Mouse (Mus musculus): ENCODE measurements around the gene Scrn3. TPM values are rescaled to one million over a fixed set of nuclear protein-coding genes. Genes with fewer than 3 reads are reported as not detected.

The Scrn3 gene
- total and polyA plus RNA-seq, 3 experiments: 2.8 to 53.1 (median 42.1) TPM

DNA sequence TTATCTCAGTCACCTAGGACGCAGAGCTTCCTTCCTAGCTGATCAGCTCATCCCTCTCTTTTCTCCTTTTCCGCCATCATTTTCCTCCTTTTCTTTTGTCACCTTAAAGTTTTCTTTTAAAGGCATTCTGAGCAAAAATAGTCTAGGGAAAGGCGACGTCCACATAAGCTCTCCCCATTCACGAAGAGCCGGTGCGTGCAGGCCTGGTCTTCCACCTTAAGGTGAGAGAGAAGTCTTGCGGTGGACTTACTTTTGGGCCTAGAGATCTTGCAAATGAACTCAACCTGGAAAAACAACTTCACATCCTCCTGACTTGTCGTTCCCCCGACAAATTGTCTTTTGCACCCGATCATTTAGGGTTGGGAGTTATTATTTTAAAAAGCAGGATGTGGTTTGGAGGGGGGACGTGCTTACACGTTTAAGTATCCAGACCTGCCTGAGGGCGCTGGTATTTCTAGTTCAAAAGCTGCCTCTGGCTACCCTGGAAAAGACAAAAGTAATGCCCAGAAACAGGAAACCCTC is 42.3 kb upstream of the Scrn3 start:
- TF ChIP-seq CTCF (IDR thresholded peaks at IDR 0.05; ENCODE audit: low read depth, low read length) (no peak), GATA2 (IDR thresholded peaks at IDR 0.05; ENCODE audit: borderline replicate concordance, low read depth, low read length) (no peak), GATA1 (IDR thresholded peaks at IDR 0.05; ENCODE audit: borderline replicate concordance, low read length) (no peak), TAL1 (conservative IDR thresholded peaks at IDR 0.05; ENCODE audit: low read depth, low read length) (no peak), POLR2AphosphoS5 (IDR thresholded peaks at IDR 0.05; ENCODE audit: insufficient replicate concordance, low read depth, low read length) (no peak)
- Histone ChIP-seq H3K9me3 (replicated peaks) (peaks cover 24% of the 10 kb centered on the region), H3K27me3 (ENCODE audit: insufficient read depth, low read length) (peaks cover 74% of the 10 kb centered on the region), H3K4me1 (ENCODE audit: insufficient read depth, low read depth, low read length) (peaks cover 27% of the 10 kb centered on the region), H3K36me3 (replicated peaks) (no peaks in the 10 kb centered on the region), H3K4me3 (ENCODE audit: low read depth, low read length) (no peak overlapping the region)
- ATAC-seq (ENCODE audit: extremely low read depth, insufficient number of reproducible peaks, low FRiP score, poor library complexity, severe bottlenecking) (no peak), DNase-seq (ENCODE audit: low spot score) (no peak)

DNA sequence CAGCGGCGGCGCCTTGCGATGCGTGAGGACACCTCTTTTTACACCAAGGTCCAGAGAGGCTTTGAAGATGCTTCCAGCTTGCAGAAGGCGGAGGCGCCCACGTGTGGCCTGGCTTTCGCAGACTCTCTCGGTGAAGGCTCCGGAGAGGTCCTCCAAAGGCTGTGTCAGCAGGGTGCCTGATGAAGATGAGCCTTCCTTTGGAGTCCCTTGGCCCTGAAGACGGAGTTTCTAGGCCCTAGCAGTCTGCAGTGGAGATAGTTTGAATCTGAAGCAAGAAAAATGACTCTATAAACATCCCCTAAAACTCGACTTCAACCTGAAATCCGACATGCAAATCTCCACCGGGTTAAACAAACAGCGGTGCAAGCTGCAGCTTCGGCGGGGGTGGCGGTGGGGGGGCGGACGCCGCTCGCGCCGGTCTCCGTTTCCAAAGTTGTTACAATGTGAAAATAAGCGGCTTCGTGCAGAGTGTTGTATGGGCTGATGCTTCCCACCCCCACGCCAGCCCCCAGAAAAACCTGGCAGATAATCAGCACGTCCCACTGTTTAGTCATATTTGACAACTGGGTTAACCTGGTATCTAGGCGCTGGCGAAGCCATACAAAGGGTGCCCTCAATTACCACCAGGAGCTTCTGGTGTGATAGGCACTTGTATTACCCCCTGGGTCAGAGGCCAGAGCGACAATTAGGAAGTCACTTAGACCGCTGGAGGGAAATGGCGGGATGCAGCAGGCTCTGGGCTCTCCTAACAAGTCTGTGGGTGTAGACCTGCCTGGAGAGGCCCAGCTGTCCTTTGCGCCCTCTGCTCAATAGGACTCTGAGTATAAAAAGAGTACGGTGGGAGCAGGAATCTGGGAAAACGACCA is 41.6 kb upstream of the Scrn3 start:
- TF ChIP-seq GATA1 (IDR thresholded peaks at IDR 0.05; ENCODE audit: borderline replicate concordance, low read length) (no peak), CTCF (IDR thresholded peaks at IDR 0.05; ENCODE audit: low read depth, low read length) (no peak), POLR2AphosphoS5 (IDR thresholded peaks at IDR 0.05; ENCODE audit: insufficient replicate concordance, low read depth, low read length) (no peak), GATA2 (IDR thresholded peaks at IDR 0.05; ENCODE audit: borderline replicate concordance, low read depth, low read length) (no peak), TAL1 (conservative IDR thresholded peaks at IDR 0.05; ENCODE audit: low read depth, low read length) (no peak)
- Histone ChIP-seq H3K4me3 (ENCODE audit: low read depth, low read length) (no peak overlapping the region), H3K9me3 (replicated peaks) (peaks cover 24% of the 10 kb centered on the region), H3K4me1 (ENCODE audit: insufficient read depth, low read depth, low read length) (peaks cover 21% of the 10 kb centered on the region), H3K27me3 (ENCODE audit: insufficient read depth, low read length) (peaks cover 68% of the 10 kb centered on the region), H3K36me3 (replicated peaks) (no peaks in the 10 kb centered on the region)
- DNase-seq (ENCODE audit: low spot score) (no peak), ATAC-seq (ENCODE audit: extremely low read depth, insufficient number of reproducible peaks, low FRiP score, poor library complexity, severe bottlenecking) (no peak)

DNA sequence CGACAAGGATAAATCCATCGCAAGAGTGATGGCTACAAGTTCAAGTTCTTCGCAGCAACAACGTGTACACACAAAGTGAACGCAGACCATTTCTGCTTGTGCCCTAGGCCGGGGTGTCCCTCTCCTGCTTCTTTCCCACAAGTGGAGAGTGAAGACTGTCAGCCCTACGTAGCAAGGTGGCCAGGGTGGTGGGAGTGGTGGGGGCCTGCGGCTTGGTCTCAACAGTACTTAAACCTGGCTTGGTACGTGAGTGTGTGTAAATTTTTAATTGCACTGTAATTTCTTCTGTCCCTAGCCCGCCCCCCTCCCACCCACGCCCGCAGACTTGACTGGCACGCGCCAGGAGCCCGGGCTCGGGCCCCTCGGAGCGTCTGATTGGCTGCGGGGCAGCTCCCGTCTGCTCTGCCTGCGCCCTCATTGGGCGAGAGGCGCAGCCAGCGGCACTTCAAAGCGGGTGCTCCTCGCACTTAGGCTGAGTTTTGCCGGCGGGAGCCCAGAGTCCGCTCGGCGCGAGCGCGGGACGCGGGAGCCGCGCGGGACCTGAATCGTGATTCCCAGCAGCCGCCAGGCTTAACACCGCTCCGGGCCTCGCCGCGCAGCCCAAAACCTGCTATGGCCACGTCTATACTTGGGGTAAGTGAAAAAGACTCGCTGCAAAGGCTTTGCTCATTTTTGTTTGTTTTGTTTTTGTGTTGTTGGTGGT is 40.8 kb upstream of the Scrn3 start, which contains the start of gene Sp9:
Gene Sp9 (plus strand): TSS at position 467 of the 703 bp plus-strand sequence.
- H3K4me1 ChIP-seq (ENCODE audit: insufficient read depth, low read depth, low read length): peaks cover 16% of the 10 kb centered on the region
- DNase-seq (ENCODE audit: low spot score): no peak
- TF ChIP-seq TAL1 (conservative IDR thresholded peaks at IDR 0.05; ENCODE audit: low read depth, low read length) (no peak), GATA1 (IDR thresholded peaks at IDR 0.05; ENCODE audit: borderline replicate concordance, low read length) (no peak), GATA2 (IDR thresholded peaks at IDR 0.05; ENCODE audit: borderline replicate concordance, low read depth, low read length) (no peak), CTCF (IDR thresholded peaks at IDR 0.05; ENCODE audit: low read depth, low read length) (no peak), POLR2AphosphoS5 (IDR thresholded peaks at IDR 0.05; ENCODE audit: insufficient replicate concordance, low read depth, low read length) (no peak)
- H3K36me3 ChIP-seq (replicated peaks): no peaks in the 10 kb centered on the region
- H3K9me3 ChIP-seq (replicated peaks): peaks cover 24% of the 10 kb centered on the region
- H3K4me3 ChIP-seq (ENCODE audit: low read depth, low read length): peak within 1 kb of the TSS; percentile 56; the same call in 1 of the 2 replicates
- ATAC-seq (ENCODE audit: extremely low read depth, insufficient number of reproducible peaks, low FRiP score, poor library complexity, severe bottlenecking): no peak
- peaks cover 62% of the 10 kb centered on the region for H3K27me3 ChIP-seq (ENCODE audit: insufficient read depth, low read length)

DNA sequence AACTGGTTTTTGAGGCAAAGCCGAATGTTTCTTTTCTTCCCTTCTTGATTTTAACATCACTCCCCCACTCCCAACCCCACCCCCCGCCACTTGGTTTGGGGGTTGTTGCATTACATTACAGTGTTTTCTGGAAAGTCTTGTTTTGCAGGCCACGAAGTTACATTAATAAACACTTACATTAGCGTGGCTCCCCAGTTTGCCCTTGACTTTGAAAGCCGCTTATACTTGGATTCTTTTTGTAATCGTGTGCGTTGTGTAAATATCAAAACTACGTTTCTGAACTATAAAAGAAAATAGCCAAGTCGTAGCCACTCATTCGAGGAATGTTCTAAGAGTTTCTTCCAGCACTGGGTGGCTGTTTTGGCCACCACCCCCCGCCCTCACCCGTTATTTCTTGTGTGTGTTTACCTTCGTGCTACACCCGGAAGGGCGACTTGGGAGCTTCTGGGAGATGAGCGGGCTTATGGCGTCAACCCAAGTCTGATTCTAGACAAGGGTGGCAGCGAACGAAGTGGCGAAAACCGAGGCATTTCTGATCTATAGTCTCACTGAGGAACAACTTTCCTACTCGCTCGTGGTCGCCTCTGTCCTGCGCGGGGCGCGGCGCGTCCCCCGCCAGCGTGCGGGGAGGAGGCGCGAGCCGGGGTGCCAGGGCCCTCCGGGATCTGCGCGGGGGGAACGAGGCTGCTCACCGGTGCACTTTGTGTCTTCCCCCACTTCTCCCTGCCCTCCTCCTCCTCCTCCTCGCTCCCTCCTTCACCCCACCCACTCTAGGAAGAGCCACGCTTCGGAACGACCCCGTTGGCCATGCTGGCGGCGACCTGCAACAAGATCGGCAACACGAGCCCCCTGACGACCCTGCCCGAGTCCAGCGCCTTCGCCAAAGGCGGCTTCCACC is 39.8 kb upstream of the Scrn3 start:
- H3K9me3 ChIP-seq (replicated peaks): peaks cover 24% of the 10 kb centered on the region
- H3K4me3 ChIP-seq (ENCODE audit: low read depth, low read length): peak overlapping the region; percentile 54; the same call in 1 of the 2 replicates
- ATAC-seq (ENCODE audit: extremely low read depth, insufficient number of reproducible peaks, low FRiP score, poor library complexity, severe bottlenecking) (no peak), DNase-seq (ENCODE audit: low spot score) (no peak)
- peaks cover 66% of the 10 kb centered on the region for H3K27me3 ChIP-seq (ENCODE audit: insufficient read depth, low read length)
- peaks cover 24% of the 10 kb centered on the region for H3K4me1 ChIP-seq (ENCODE audit: insufficient read depth, low read depth, low read length)
- no peaks in the 10 kb centered on the region for H3K36me3 ChIP-seq (replicated peaks)
- TF ChIP-seq GATA1 (IDR thresholded peaks at IDR 0.05; ENCODE audit: borderline replicate concordance, low read length) (no peak), POLR2AphosphoS5 (IDR thresholded peaks at IDR 0.05; ENCODE audit: insufficient replicate concordance, low read depth, low read length) (no peak), GATA2 (IDR thresholded peaks at IDR 0.05; ENCODE audit: borderline replicate concordance, low read depth, low read length) (no peak), TAL1 (conservative IDR thresholded peaks at IDR 0.05; ENCODE audit: low read depth, low read length) (no peak), CTCF (IDR thresholded peaks at IDR 0.05; ENCODE audit: low read depth, low read length) (no peak)

DNA sequence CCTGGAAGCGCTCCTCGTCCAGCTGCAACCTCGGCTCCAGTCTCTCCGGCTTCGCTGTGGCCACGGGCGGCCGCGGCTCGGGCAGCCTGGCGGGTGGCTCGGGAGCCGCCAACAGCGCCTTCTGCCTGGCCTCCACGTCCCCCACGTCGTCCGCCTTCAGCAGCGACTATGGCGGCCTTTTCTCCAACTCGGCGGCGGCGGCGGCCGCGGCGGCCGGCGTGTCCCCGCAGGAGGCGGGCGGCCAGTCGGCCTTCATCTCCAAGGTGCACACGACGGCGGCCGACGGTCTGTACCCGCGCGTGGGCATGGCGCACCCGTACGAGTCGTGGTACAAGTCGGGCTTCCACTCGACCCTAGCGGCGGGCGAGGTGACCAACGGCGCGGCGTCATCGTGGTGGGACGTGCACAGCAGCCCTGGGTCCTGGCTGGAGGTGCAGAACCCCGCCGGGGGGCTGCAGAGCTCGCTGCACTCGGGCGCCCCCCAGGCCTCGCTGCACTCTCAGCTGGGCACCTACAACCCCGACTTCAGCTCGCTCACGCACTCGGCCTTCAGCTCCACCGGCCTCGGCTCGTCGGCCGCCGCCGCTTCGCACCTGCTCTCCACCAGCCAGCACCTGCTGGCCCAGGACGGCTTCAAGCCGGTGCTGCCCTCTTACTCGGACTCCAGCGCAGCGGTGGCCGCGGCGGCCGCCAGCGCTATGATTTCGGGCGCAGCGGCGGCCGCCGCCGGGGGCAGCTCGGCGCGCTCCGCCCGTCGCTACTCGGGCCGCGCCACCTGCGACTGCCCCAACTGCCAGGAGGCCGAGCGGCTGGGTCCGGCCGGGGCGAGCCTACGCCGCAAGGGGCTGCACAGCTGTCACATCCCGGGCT is 38.9 kb upstream of the Scrn3 start:
- DNase-seq (ENCODE audit: low spot score) (no peak), ATAC-seq (ENCODE audit: extremely low read depth, insufficient number of reproducible peaks, low FRiP score, poor library complexity, severe bottlenecking) (no peak)
- TF ChIP-seq GATA2 (IDR thresholded peaks at IDR 0.05; ENCODE audit: borderline replicate concordance, low read depth, low read length): no peak
- TF ChIP-seq GATA1 (IDR thresholded peaks at IDR 0.05; ENCODE audit: borderline replicate concordance, low read length): no peak
- no peak for TF ChIP-seq CTCF (IDR thresholded peaks at IDR 0.05; ENCODE audit: low read depth, low read length)
- no peak for TF ChIP-seq TAL1 (conservative IDR thresholded peaks at IDR 0.05; ENCODE audit: low read depth, low read length)
- TF ChIP-seq POLR2AphosphoS5 (IDR thresholded peaks at IDR 0.05; ENCODE audit: insufficient replicate concordance, low read depth, low read length): no peak
- Histone ChIP-seq H3K4me3 (ENCODE audit: low read depth, low read length) (peak overlapping the region; percentile 54; the same call in 1 of the 2 replicates), H3K4me1 (ENCODE audit: insufficient read depth, low read depth, low read length) (peaks cover 28% of the 10 kb centered on the region), H3K27me3 (ENCODE audit: insufficient read depth, low read length) (peaks cover 65% of the 10 kb centered on the region), H3K9me3 (replicated peaks) (peaks cover 24% of the 10 kb centered on the region), H3K36me3 (replicated peaks) (no peaks in the 10 kb centered on the region)

All from G1E (cell line).